Mouse (Mus musculus): ENCODE measurements around the gene Kif23. TPM values are rescaled to one million over a fixed set of nuclear protein-coding genes. Genes with fewer than 3 reads are reported as not detected.

Kif23 gene
- polyA plus RNA-seq (2016; fragmentation: Nextera tagmentation; extraction: Ambion mirVana): 104 and 106 TPM in 2 replicates

- peaks cover 20% of the 10 kb centered on the region for H3K36me3 ChIP-seq (replicated peaks)
- peak within 1 kb of the TSS; percentile 84 for H3K27ac ChIP-seq
- H3K27me3 ChIP-seq: no peaks in the 10 kb centered on the region
- H3K9me3 ChIP-seq: no peaks in the 10 kb centered on the region
- H3K9ac ChIP-seq: peak within 1 kb of the TSS; percentile 89
- under 1% methylated on average over 44 of the region's 44 CpGs for WGBS
- peaks cover 23% of the 10 kb centered on the region for H3K4me1 ChIP-seq
- ATAC-seq (ENCODE audit: low FRiP score): peak; percentile 92
- H3K4me2 ChIP-seq: peak within 1 kb of the TSS; percentile 88
- H3K4me3 ChIP-seq (replicated peaks): peak within 1 kb of the TSS; percentile 85
These were observed at the start of gene Kif23 for GRCm38 (mm10) chr9:61946623-61947401. TSS of gene Kif23 (minus strand) at chr9:61946774.

GRCm38 (mm10) chr9:61991158-61991557 lies 44.6 kb upstream of the Kif23 start:
- no peaks in the 10 kb centered on the region for H3K9me3 ChIP-seq
- ATAC-seq (ENCODE audit: low FRiP score): no peak

GRCm38 (mm10) chr9:61990738-61991137 lies 44.2 kb upstream of the Kif23 start:
- no peaks in the 10 kb centered on the region for H3K9me3 ChIP-seq
- no peak overlapping the region for H3K27ac ChIP-seq
- no peaks in the 10 kb centered on the region for H3K36me3 ChIP-seq (replicated peaks)
- 48% methylated on average over 3 of the region's 3 CpGs for WGBS
- no peak overlapping the region for H3K9ac ChIP-seq
- H3K4me1 ChIP-seq: no peaks in the 10 kb centered on the region; the same call in 1 of the 2 replicates
- no peak for ATAC-seq (ENCODE audit: low FRiP score)
- no peak overlapping the region for H3K4me2 ChIP-seq
- 0 out of 2 replicates have a peak, but pooled peaks cover 3% of the 10 kb centered on the region for H3K27me3 ChIP-seq
- no peak overlapping the region for H3K4me3 ChIP-seq (replicated peaks)

More at GRCm38 (mm10) chr9:61991158-61991557, 44.6 kb upstream of the Kif23 start:
- H3K27ac ChIP-seq: no peak overlapping the region
- 0 out of 2 replicates have a peak, but pooled peaks cover 3% of the 10 kb centered on the region for H3K27me3 ChIP-seq
- H3K4me1 ChIP-seq: no peaks in the 10 kb centered on the region; the same call in 1 of the 2 replicates
- 70% methylated on average over 4 of the region's 4 CpGs for WGBS
- no peak overlapping the region for H3K4me2 ChIP-seq
- no peaks in the 10 kb centered on the region for H3K36me3 ChIP-seq (replicated peaks)
- no peak overlapping the region for H3K4me3 ChIP-seq (replicated peaks)
- H3K9ac ChIP-seq: no peak overlapping the region

- H3K27me3 ChIP-seq: 0 out of 2 replicates have a peak, but pooled peaks cover 3% of the 10 kb centered on the region
- ATAC-seq (ENCODE audit: low FRiP score): no peak
- WGBS: 87% methylated on average over 7 of the region's 7 CpGs
- no peak overlapping the region for H3K27ac ChIP-seq
- H3K4me2 ChIP-seq: no peak overlapping the region
- H3K9ac ChIP-seq: no peak overlapping the region
- 0 out of 2 replicates have a peak, but pooled peaks cover 4% of the 10 kb centered on the region for H3K4me1 ChIP-seq
- no peaks in the 10 kb centered on the region for H3K9me3 ChIP-seq
- no peaks in the 10 kb centered on the region for H3K36me3 ChIP-seq (replicated peaks)
- H3K4me3 ChIP-seq (replicated peaks): no peak overlapping the region
These were observed 39.5 kb upstream of the Kif23 start for GRCm38 (mm10) chr9:61986055-61986454.

GRCm38 (mm10) chr9:61985183-61985863 lies 38.7 kb upstream of the Kif23 start:
- Histone ChIP-seq H3K9ac (no peak overlapping the region), H3K27me3 (0 out of 2 replicates have a peak, but pooled peaks cover 3% of the 10 kb centered on the region), H3K27ac (no peak overlapping the region), H3K36me3 (replicated peaks) (no peaks in the 10 kb centered on the region), H3K4me1 (0 out of 2 replicates have a peak, but pooled peaks cover 4% of the 10 kb centered on the region), H3K4me3 (replicated peaks) (no peak overlapping the region), H3K4me2 (no peak overlapping the region), H3K9me3 (no peaks in the 10 kb centered on the region)
- no peak for ATAC-seq (ENCODE audit: low FRiP score)
- WGBS: 69% methylated on average over 11 of the region's 11 CpGs

GRCm38 (mm10) chr9:61982940-61983620 lies 36.5 kb upstream of the Kif23 start:
- no peaks in the 10 kb centered on the region for H3K36me3 ChIP-seq (replicated peaks)

GRCm38 (mm10) chr9:61981876-61982275 lies 35.3 kb upstream of the Kif23 start:
- no peak overlapping the region for H3K9ac ChIP-seq
- H3K4me3 ChIP-seq (replicated peaks): no peak overlapping the region
- H3K4me2 ChIP-seq: no peak overlapping the region
- H3K27me3 ChIP-seq: no peaks in the 10 kb centered on the region
- no peak for ATAC-seq (ENCODE audit: low FRiP score)
- 0 out of 2 replicates have a peak, but pooled peaks cover 4% of the 10 kb centered on the region for H3K4me1 ChIP-seq
- H3K9me3 ChIP-seq: no peaks in the 10 kb centered on the region
- no peaks in the 10 kb centered on the region for H3K36me3 ChIP-seq (replicated peaks)
- 84% methylated on average over 5 of the region's 5 CpGs for WGBS
- no peak overlapping the region for H3K27ac ChIP-seq

More at GRCm38 (mm10) chr9:61982940-61983620, 36.5 kb upstream of the Kif23 start:
- H3K4me2 ChIP-seq: no peak overlapping the region
- WGBS: 84% methylated on average over 7 of the region's 7 CpGs
- 0 out of 2 replicates have a peak, but pooled peaks cover 4% of the 10 kb centered on the region for H3K4me1 ChIP-seq
- H3K9ac ChIP-seq: no peak overlapping the region
- H3K4me3 ChIP-seq (replicated peaks): no peak overlapping the region
- no peak for ATAC-seq (ENCODE audit: low FRiP score)
- 0 out of 2 replicates have a peak, but pooled peaks cover 2% of the 10 kb centered on the region for H3K27me3 ChIP-seq
- H3K9me3 ChIP-seq: no peaks in the 10 kb centered on the region
- H3K27ac ChIP-seq: no peak overlapping the region

- Histone ChIP-seq H3K9me3 (no peaks in the 10 kb centered on the region), H3K27me3 (0 out of 2 replicates have a peak, but pooled peaks cover 4% of the 10 kb centered on the region), H3K4me2 (no peak overlapping the region), H3K27ac (no peak overlapping the region), H3K36me3 (replicated peaks) (no peaks in the 10 kb centered on the region), H3K4me3 (replicated peaks) (no peak overlapping the region), H3K4me1 (0 out of 2 replicates have a peak, but pooled peaks cover 4% of the 10 kb centered on the region), H3K9ac (no peak overlapping the region)
- ATAC-seq (ENCODE audit: low FRiP score): no peak
- WGBS: 73% methylated on average over 2 of the region's 2 CpGs
These were observed 33.4 kb upstream of the Kif23 start for GRCm38 (mm10) chr9:61979983-61980382.

- H3K36me3 ChIP-seq (replicated peaks): no peaks in the 10 kb centered on the region
- 0 out of 2 replicates have a peak, but pooled peaks cover 4% of the 10 kb centered on the region for H3K27me3 ChIP-seq
- no peak overlapping the region for H3K9ac ChIP-seq
- ATAC-seq (ENCODE audit: low FRiP score): no peak
- 0 out of 2 replicates have a peak, but pooled peaks cover 4% of the 10 kb centered on the region for H3K4me1 ChIP-seq
- no peaks in the 10 kb centered on the region for H3K9me3 ChIP-seq
- H3K4me2 ChIP-seq: no peak overlapping the region
- no peak overlapping the region for H3K27ac ChIP-seq
- WGBS: 93% methylated on average over 13 of the region's 13 CpGs
- H3K4me3 ChIP-seq (replicated peaks): no peak overlapping the region
These were observed 30.8 kb upstream of the Kif23 start for GRCm38 (mm10) chr9:61977258-61977945.

- H3K27ac ChIP-seq: no peak overlapping the region
- no peaks in the 10 kb centered on the region for H3K36me3 ChIP-seq (replicated peaks)
- H3K27me3 ChIP-seq: 0 out of 2 replicates have a peak, but pooled peaks cover 4% of the 10 kb centered on the region
- peaks cover 5% of the 10 kb centered on the region for H3K4me1 ChIP-seq
- H3K9me3 ChIP-seq: no peaks in the 10 kb centered on the region
- ATAC-seq (ENCODE audit: low FRiP score): no peak
- no peak overlapping the region for H3K4me3 ChIP-seq (replicated peaks)
- no peak overlapping the region for H3K4me2 ChIP-seq
- no peak overlapping the region for H3K9ac ChIP-seq
- WGBS: 55% methylated on average over 9 of the region's 9 CpGs
These were observed 25.5 kb upstream of the Kif23 start for GRCm38 (mm10) chr9:61972031-61972430.

- H3K4me2 ChIP-seq: no peak overlapping the region
- no peak overlapping the region for H3K27ac ChIP-seq
- no peaks in the 10 kb centered on the region for H3K27me3 ChIP-seq
- no peak for ATAC-seq (ENCODE audit: low FRiP score)
- H3K36me3 ChIP-seq (replicated peaks): no peaks in the 10 kb centered on the region
- no peak overlapping the region for H3K9ac ChIP-seq
- H3K4me1 ChIP-seq: peaks cover 5% of the 10 kb centered on the region
- no peaks in the 10 kb centered on the region for H3K9me3 ChIP-seq
- no peak overlapping the region for H3K4me3 ChIP-seq (replicated peaks)
- 79% methylated on average over 3 of the region's 3 CpGs for WGBS
These were observed 24.5 kb upstream of the Kif23 start for GRCm38 (mm10) chr9:61971045-61971444.

All from forebrain, embryonic 12.5 days (tissue).